Mouse (Mus musculus) thymus, adult 18-20 months (tissue): ENCODE measurements around the gene Pf4.
"Not testable (repeated sequence)": the region's sequence is repeated elsewhere in the genome, so short reads cannot be mapped to it uniquely, and the experiment has no call there.

Experiments
- DNase-seq, 2 experiments: peaks; one replicate each; pipeline ENCODE4 v3.0.0; 2022; ENCODE audit warnings: mixed read lengths in 2 of 2

The Pf4 gene

DNA sequence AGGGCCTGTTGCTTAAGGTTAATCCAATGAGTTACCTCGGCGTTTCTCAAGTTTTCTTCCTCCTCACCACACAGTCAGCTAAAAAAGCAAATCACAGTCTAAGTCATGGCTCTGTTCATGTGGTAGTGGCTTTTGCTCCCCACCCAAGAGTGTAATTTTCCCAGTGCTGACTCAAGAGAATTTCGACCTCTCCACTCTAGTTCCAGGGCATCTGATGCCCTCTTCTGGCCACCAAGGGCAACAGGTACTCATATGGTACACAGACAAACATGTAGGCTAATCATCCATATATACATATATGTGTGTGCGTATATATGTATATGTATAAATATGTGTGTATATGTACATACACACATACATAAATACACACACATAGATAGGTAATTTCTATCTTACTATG, 15.9 kb downstream of the Pf4 start:
- no peak for DNase-seq

DNA sequence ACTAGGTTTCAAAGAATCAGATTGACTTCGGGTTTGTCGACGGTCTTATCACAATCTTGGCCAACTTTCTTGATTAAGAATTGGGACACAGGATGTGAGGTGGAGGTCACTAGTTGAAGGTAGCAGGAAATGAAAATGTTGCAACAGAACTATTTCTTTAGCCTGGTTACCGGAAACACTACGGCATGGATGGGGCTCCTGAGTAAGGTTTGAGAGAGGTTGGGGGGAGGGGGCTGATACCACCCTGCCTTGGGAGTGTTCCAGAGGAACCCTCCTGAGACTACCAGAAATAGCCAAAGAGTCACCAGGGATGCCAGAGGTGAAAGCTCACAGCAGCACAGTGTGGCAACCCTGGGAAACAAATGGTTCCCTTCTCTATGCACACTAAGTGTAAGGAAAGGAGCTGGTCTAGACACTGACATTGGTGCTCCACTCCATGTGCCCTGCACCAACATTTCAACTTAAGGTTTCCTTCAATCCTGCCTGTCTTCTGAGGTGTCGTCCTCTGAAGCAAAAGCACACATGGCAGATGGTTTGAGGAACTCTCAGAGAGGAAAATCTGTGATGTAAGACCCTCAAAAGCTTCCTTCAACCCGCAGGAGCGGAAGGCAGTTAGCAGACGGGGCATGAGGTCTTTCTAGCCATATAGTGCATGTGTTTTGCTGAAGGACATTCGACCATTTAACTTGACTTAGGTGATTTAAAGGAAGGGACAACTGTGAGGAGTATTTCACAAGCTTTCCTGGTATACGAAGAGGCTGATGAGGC, 17.3 kb downstream of the Pf4 start:
- no peak for DNase-seq

DNA sequence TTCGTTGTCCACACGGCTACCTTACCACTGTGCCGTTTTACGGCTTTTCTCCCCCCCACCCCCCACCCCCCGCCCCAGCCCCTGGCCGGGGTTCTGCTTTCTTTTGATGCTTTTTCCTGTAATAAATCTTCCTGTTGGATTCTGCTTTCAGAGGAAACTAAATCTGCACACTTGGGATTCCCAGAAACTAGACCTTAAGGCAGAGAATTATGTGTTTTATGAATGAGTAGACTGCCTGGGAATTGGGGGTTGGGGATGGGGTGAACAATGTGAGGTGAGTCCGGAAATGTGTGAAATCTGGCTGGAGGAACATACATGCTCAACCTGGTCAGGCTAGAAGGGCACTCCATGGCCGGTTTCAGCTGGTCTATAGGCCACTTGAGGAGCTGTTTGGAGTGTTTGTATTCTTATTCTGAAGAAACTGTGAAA, 17.9 kb downstream of the Pf4 start:
- no peak for DNase-seq

DNA sequence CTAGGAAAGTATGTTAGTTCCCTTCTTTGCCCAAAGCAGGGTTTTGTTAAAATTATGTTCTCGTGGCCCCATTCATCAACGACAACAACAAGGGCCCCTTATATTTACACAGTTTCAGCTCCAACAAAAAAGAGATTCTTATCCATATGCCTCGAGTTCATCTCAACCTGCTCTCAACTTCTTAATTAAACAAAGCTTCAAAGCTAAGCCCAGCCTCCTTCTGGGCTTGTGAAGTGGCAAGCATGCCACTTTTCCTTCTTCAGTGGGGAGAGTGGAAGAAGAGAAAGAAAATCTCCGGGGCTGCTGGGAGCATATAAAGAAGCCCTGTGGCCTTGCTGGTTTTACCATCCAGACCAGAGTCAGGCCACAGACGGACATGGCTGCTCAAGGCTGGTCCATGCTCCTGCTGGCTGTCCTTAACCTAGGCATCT, 22.0 kb downstream of the Pf4 start, which contains the start of gene Cxcl15:
TSS of gene Cxcl15 (plus strand) at position 340 of the 431 bp plus-strand sequence.
- DNase-seq, result no peak

DNA sequence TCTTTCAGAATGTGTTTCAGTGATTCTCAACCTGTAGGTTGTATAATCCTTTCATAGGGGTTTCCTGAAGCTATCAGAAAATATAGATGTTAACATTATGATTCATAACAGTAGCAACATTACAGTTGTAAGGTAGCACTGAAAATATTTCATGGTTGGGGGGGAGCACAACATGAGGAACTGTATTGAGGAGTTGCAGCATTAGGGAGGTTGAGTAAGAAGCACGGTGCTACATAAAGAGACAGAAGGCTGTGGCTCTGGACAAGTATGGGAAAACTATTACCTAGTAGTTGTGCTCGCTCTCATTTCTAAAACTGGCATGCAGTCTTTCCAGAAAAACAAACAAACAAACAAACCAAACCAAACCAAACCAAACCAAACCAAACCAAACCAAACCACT, 23.2 kb downstream of the Pf4 start:
- not testable (repeated sequence) for DNase-seq

DNA sequence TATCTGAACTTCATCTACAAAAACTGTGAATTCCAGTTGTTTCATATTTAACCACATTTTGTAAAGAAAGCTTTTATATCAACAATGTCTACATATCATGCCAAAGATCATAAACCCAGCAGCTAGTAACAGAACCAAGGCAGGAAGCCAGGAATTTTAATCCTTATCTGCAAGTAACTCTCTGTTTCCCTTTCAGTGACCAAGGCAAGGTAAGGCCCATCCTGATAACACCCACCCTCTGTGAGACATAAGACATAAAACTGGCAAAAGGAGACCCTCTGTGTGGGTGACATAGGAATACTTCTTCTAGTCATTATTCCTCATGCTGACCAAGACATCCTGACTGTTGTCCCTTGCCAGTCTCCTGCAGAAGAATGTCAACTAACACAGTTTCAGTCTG, 32.3 kb downstream of the Pf4 start:
- no peak for DNase-seq

DNA sequence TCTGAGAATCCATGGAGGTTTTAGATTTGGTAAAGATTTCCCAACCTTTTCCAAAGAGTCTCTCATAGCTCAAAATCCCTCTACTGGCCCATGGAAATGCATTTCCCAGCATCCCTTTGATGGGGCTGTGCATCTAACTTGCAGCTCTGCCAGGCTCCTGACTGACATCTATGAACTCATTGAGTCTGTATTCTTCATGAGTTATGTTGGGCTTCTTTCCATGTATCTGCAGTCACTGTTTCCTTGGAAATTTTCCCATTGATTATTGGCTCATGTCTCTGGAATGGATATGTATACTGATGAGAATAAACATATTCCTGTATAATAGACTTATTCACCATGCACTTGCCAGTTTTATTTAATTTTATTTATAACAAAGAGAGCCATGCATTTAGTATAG, 33.8 kb downstream of the Pf4 start:
- no peak for DNase-seq

DNA sequence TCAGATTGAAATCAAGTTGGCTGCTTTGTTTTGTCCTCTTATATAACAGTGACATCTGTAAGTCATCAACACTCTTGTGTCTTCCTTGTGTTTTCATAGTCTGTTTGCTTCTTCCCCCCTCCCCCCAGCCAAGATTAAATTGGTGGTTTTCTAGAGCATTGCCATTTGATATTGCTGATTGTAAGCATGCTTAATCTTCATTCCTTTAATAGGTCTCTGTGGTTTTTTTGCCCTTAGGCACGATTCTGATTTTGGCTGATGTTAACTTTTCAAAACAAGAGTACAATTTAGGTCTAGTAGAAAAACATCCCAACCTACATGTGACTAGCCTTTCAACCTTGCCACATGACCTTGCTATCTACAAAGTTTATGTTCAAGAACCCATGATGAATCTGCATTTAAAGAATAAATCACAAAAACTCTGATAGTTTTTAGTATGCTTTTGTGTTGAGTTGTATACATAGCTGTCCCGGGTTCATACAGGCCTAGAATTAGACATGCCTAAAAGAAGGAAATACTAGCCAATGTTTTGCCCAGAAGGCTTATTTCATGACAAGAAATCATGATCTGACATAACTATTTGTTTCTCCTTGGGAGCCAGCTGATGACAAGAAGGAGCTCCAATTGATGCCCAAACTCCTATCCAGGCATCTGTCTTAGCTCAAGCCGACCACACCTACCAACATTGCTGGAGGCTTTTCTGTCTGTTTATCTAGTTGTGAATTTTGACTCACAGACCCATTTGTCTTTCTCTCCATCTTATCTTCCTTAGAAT, 35.1 kb downstream of the Pf4 start:
- DNase-seq, result no peak

DNA sequence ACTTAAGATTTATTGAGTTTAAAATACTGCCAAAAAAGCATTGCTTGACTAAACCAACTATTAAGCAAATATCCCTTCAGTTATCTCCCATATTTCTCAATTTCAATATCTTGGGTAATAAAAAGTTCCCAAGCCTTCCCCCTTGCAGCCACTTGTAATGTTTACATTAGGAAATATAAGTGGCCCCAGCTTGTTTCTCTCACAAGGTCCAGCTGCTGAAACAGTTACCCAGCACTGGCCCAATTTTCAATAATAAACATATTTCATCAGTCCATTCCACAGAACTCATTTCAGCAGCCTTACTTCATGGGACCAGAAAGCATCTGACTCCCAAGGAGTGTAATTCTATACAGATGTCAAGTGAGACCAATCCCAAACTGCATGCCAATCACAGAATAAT, 47.5 kb downstream of the Pf4 start:
- no peak for DNase-seq
